Comparison of ENCODE assay signal across 11 mouse cellular contexts in genomic region chr8:110676702-110677101, GRCm38 (mm10). TPM values are rescaled to one million over a fixed set of nuclear protein-coding genes. Genes with fewer than 3 reads are reported as not detected.
DNase-seq lines count a peak whose midpoint lies in the region; ATAC-seq and TF ChIP-seq lines count a peak whose summit lies in the region.
"Had no signal": no experiment of that assay in that cellular context is flagged by ENCODE, and none has a peak within 500 bp of the region (broad histone marks: within the 10 kb centered on the region; RNA-seq: fewer than 3 reads in every experiment).

No protein-coding gene starts in this region.

- H3K4me2 ChIP-seq in heart, embryonic 11.5 days: peak overlapping the region; percentile 27
- H3K4me2 ChIP-seq in lung, postnatal 0 days (replicated peaks; ENCODE audit: low read depth, low read length): no peak overlapping the region
- H3K4me2 ChIP-seq: liver, embryonic 11.5 days; neural tube, embryonic 12.5 days had no signal

- H3K36me3 ChIP-seq in heart, embryonic 11.5 days (ENCODE audit: control insufficient read depth, insufficient read depth, low read length): no peaks in the 10 kb centered on the region; the same call in 1 of the 2 replicates
- H3K36me3 ChIP-seq in lung, postnatal 0 days (ENCODE audit: insufficient read depth, low read length): 0 out of 2 replicates have a peak, but pooled peaks cover 4% of the 10 kb centered on the region

- no peak overlapping the region for H3K4me3 ChIP-seq in heart, embryonic 11.5 days (ENCODE audit: low read depth, low read length)
- no peak overlapping the region for H3K4me3 ChIP-seq in lung, postnatal 0 days (ENCODE audit: low read depth, low read length)
- H3K4me3 ChIP-seq: neural tube, embryonic 12.5 days had no signal

- peaks cover 13% of the 10 kb centered on the region for H3K4me1 ChIP-seq in heart, embryonic 11.5 days (ENCODE audit: control insufficient read depth, insufficient read depth, low read length)
- H3K4me1 ChIP-seq in lung, postnatal 0 days (ENCODE audit: insufficient read depth, low read depth, low read length): peaks cover 9% of the 10 kb centered on the region; the same call in 1 of the 2 replicates
- H3K4me1 ChIP-seq: neural tube, embryonic 12.5 days had no signal

- no peaks in the 10 kb centered on the region for H3K27me3 ChIP-seq in heart, embryonic 11.5 days (ENCODE audit: control insufficient read depth, insufficient read depth, low read length)
- H3K27me3 ChIP-seq in lung, postnatal 0 days (replicated peaks; ENCODE audit: insufficient read depth, low read length): no peaks in the 10 kb centered on the region
- H3K27me3 ChIP-seq: neural tube, embryonic 12.5 days had no signal

- peak overlapping the region; percentile 89 for H3K27ac ChIP-seq in heart, embryonic 11.5 days (ENCODE audit: low read depth, low read length)
- H3K27ac ChIP-seq in lung, postnatal 0 days (ENCODE audit: low read length): peak overlapping the region; percentile 62; the same call in 1 of the 2 replicates

- peak; percentile 79 for DNase-seq in gastrocnemius, adult 18-20 months (ENCODE audit: low spot score)
- no peak for DNase-seq in gastrocnemius, postnatal 10 days
- peak; percentile 23 for DNase-seq in embryo, embryonic 11.5 days (ENCODE audit: low read depth, low spot score)
- peak; percentile 65 for DNase-seq in lung, postnatal 0 days (ENCODE audit: low spot score)
- DNase-seq in right cerebral cortex, adult 2 months (ENCODE audit: low spot score in 2 of 2): no peak
- DNase-seq in right cerebral cortex, postnatal 4 days: no peak

- H3K9me3 ChIP-seq in heart, embryonic 11.5 days (replicated peaks; ENCODE audit: control insufficient read depth, low read length): no peaks in the 10 kb centered on the region
- no peaks in the 10 kb centered on the region for H3K9me3 ChIP-seq in lung, postnatal 0 days (ENCODE audit: low read length)
- H3K9me3 ChIP-seq: neural tube, embryonic 12.5 days had no signal

- WGBS in heart, embryonic 11.5 days (ENCODE audit: insufficient replicate concordance): 27% methylated on average over 5 of the region's 5 CpGs
- WGBS in lung, postnatal 0 days: 63% methylated on average over 5 of the region's 5 CpGs

- ATAC-seq in heart, embryonic 11.5 days (replicated peaks; ENCODE audit: insufficient number of reproducible peaks, low FRiP score, low TSS enrichment): 0 out of 2 replicates have a peak, but pooled peaks have one; percentile 40
- peak; percentile 74 for ATAC-seq in lung, postnatal 0 days
- no peak for ATAC-seq in megakaryocyte, adult 5-6 weeks (ENCODE audit: poor library complexity, severe bottlenecking)
- ATAC-seq: intestine, postnatal 0 days had no signal

- no peak for TF ChIP-seq CTCF in lung, postnatal 0 days (IDR thresholded peaks at IDR 0.05)

- TF ChIP-seq EP300 in lung, postnatal 0 days (IDR thresholded peaks at IDR 0.05): no peak

- no peak overlapping the region for H3K9ac ChIP-seq in heart, embryonic 11.5 days (ENCODE audit: low read depth, low read length)
- H3K9ac ChIP-seq in lung, postnatal 0 days (replicated peaks; ENCODE audit: low read depth): no peak overlapping the region
- H3K9ac ChIP-seq: neural tube, embryonic 12.5 days had no signal

RNA-seq across cellular contexts. Expression of gene Mtss1l, which starts 44.6 kb away (rescaled TPM):
- 100 to 1,000 TPM; 104 to 126 TPM for total RNA-seq in gastrocnemius, adult 18-20 months (2021)
- total RNA-seq in gastrocnemius, postnatal 10 days (2021): 10 to 100 TPM; 58.6 to 71.8 TPM
- 9.2 and 9.5 TPM in 2 replicates for polyA plus RNA-seq in heart, embryonic 11.5 days (2014; fragmentation: Nextera tagmentation; extraction: Ambion mirVana)
- polyA plus RNA-seq in lung, postnatal 0 days (2015; fragmentation: Nextera tagmentation; extraction: Ambion mirVana): 13.8 and 16.6 TPM in 2 replicates
- total RNA-seq in megakaryocyte, adult 5-6 weeks (2015): 0.80 and 0.85 TPM in 2 replicates
- 0.04 and 0.41 TPM in 2 replicates for total RNA-seq in megakaryocyte, adult 5-6 weeks (2017)

RNA-seq across cellular contexts. Expression of gene Vac14, which starts 58.3 kb away (rescaled TPM):
- 10 to 100 TPM; 19.7 to 20.7 TPM for total RNA-seq in gastrocnemius, adult 18-20 months (2021)
- 10 to 100 TPM; 16.1 to 18.7 TPM for total RNA-seq in gastrocnemius, postnatal 10 days (2021)
- 21.6 and 22.7 TPM in 2 replicates for polyA plus RNA-seq in heart, embryonic 11.5 days (2014; fragmentation: Nextera tagmentation; extraction: Ambion mirVana)
- polyA plus RNA-seq in lung, postnatal 0 days (2015; fragmentation: Nextera tagmentation; extraction: Ambion mirVana): 10.0 and 11.1 TPM in 2 replicates
- 36.1 and 37.6 TPM in 2 replicates for total RNA-seq in megakaryocyte, adult 5-6 weeks (2015)
- total RNA-seq in megakaryocyte, adult 5-6 weeks (2017): 24.3 and 25.5 TPM in 2 replicates

Comparison
In these comparisons a context has a peak if more than half of its experiments do, and no peak if none do; other contexts are left out.
1. DNase-seq: peak in gastrocnemius, adult 18-20 months (single experiment), embryo, embryonic 11.5 days (single experiment) and lung, postnatal 0 days (single experiment); none in gastrocnemius, postnatal 10 days (single experiment), right cerebral cortex, adult 2 months (0 of 2) and right cerebral cortex, postnatal 4 days (single experiment).
2. RNA of gene Mtss1l, which starts 44.6 kb away (total RNA-seq): 104 to 126 TPM in gastrocnemius, adult 18-20 months and 58.6 to 71.8 TPM in gastrocnemius, postnatal 10 days; 0.04 to 0.85 TPM in megakaryocyte, adult 5-6 weeks; every median in the first group is over 10 times any median in the second.